Mouse (Mus musculus): ENCODE measurements around the gene Enc1. TPM values are rescaled to one million over a fixed set of nuclear protein-coding genes. Genes with fewer than 3 reads are reported as not detected.
A peak's percentile ranks its signal among the peaks of the same experiment; 100 is the strongest.

Enc1 gene
- polyA plus RNA-seq, 1 experiment from 2014 or later: 3.5 TPM

DNA sequence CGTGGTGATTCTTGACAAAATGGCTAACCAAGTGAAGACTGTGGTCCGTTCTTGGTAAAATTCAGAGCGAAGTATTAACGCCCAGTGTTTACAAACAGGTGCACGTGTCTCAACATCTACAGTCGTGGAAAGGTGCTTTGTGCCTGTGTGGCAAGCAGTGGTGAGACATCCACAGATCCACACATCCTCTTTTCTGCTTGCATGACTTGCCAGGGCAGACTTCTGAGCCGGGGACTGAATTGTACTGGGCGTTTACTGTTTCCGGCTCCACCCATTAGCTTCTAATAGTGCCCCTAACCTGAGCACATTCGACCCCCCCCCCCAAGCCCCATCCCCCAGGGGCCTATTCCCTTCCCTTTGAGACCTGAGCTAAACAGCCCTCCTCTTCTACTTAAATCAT, 34.6 kb downstream of the Enc1 start:
- Histone ChIP-seq H3K36me3 (ENCODE audit: control insufficient read depth, insufficient read depth, low read length) (no peaks in the 10 kb centered on the region), H3K9me3 (ENCODE audit: control insufficient read depth, low read length) (no peaks in the 10 kb centered on the region), H3K27ac (replicated peaks) (no peak overlapping the region), H3K4me2 (replicated peaks; ENCODE audit: low read depth) (no peak overlapping the region), H3K4me3 (ENCODE audit: low read depth, low read length) (no peak overlapping the region), H3K9ac (ENCODE audit: low read length) (no peak overlapping the region), H3K4me1 (replicated peaks; ENCODE audit: control insufficient read depth, insufficient read depth) (no peaks in the 10 kb centered on the region), H3K27me3 (ENCODE audit: control insufficient read depth, insufficient read depth, low read length) (no peaks in the 10 kb centered on the region)
- no peak for DNase-seq (ENCODE audit: low spot score)
- WGBS: 73% methylated on average over 10 of the region's 10 CpGs
- no peak for TF ChIP-seq CTCF (IDR thresholded peaks at IDR 0.05; ENCODE audit: low read depth)
- no peak for TF ChIP-seq EP300 (optimal IDR thresholded peaks at IDR 0.05)
- no peak for ATAC-seq (ENCODE audit: low FRiP score, low TSS enrichment)

DNA sequence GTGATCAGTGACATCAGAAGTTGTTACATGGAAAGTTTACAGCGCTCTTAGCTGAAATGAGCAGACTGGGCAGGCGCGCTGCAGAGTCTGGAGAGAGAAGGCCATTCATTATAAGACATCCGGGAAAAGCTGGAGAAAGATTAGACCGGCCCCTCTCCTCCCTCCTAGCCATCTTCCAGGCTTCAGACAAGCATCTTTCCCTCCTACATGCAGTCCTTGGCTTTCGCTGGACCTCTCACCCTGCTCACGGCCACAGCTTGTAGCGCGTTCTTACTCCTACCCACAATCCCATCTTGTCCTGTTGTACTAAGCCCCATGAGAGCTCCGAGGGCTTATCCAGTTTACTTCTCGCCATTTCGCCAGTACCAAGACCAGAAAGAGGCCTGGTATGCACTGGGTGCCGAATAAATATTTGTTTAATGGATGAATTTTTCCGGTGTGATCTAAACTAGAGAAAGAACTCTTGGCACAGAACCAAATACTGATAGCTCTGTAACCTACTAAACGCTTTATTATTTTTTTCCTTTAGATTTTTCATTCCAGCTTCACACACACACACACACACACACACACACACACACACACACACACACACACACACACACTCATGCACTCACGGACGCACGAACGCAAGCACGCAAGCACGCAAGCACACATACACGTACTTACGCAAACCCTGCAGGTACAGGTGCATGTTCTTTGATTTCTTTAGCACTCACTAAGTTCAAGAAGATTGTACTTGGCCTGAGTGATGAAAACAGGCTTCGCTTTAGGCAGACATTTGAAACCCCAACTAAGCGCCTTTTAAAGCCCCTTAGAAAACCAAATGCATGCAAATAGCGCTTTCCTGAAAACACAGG, 41.4 kb downstream of the Enc1 start:
- 17% methylated on average over 26 of the region's 26 CpGs for WGBS
- H3K27ac ChIP-seq (replicated peaks): peak overlapping the region; percentile 67; the same call in 1 of the 2 replicates
- ATAC-seq (ENCODE audit: low FRiP score, low TSS enrichment) (peak; percentile 77), DNase-seq (ENCODE audit: low spot score) (peak; percentile 49)
- no peak for TF ChIP-seq EP300 (optimal IDR thresholded peaks at IDR 0.05)
- peak overlapping the region; percentile 15; the same call in 1 of the 2 replicates for H3K4me3 ChIP-seq (ENCODE audit: low read depth, low read length)
- peak overlapping the region; percentile 55 for H3K4me2 ChIP-seq (replicated peaks; ENCODE audit: low read depth)
- H3K36me3 ChIP-seq (ENCODE audit: control insufficient read depth, insufficient read depth, low read length): no peaks in the 10 kb centered on the region
- no peaks in the 10 kb centered on the region for H3K4me1 ChIP-seq (replicated peaks; ENCODE audit: control insufficient read depth, insufficient read depth)
- H3K9me3 ChIP-seq (ENCODE audit: control insufficient read depth, low read length): no peaks in the 10 kb centered on the region
- H3K27me3 ChIP-seq (ENCODE audit: control insufficient read depth, insufficient read depth, low read length): no peaks in the 10 kb centered on the region
- no peak overlapping the region for H3K9ac ChIP-seq (ENCODE audit: low read length)

DNA sequence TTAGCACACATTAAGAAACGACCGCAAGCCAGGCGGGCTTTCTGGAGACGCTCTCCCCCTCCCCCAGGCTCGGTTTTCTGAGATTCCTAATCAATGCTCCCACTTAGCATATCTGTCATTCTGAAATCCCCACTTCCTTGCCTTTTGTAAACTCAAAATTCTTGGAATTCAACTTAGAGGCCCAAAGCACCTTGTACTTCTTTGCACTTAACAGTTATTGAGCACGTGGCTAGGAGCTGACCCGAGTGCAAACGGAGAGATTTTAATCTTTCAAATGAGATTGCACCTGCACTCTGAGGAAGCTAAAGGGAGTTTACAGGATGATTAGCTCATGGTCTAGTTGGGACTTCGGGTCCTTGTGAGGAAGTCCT, 42.0 kb downstream of the Enc1 start:
- 11% methylated on average over 9 of the region's 9 CpGs for WGBS
- H3K4me1 ChIP-seq (replicated peaks; ENCODE audit: control insufficient read depth, insufficient read depth): no peaks in the 10 kb centered on the region
- DNase-seq (ENCODE audit: low spot score) (no peak), ATAC-seq (ENCODE audit: low FRiP score, low TSS enrichment) (no peak)
- H3K36me3 ChIP-seq (ENCODE audit: control insufficient read depth, insufficient read depth, low read length): no peaks in the 10 kb centered on the region
- TF ChIP-seq EP300 (optimal IDR thresholded peaks at IDR 0.05) (no peak), CTCF (IDR thresholded peaks at IDR 0.05; ENCODE audit: low read depth) (no peak)
- H3K27ac ChIP-seq (replicated peaks): no peak overlapping the region
- H3K9me3 ChIP-seq (ENCODE audit: control insufficient read depth, low read length): no peaks in the 10 kb centered on the region
- H3K27me3 ChIP-seq (ENCODE audit: control insufficient read depth, insufficient read depth, low read length): no peaks in the 10 kb centered on the region
- H3K4me2 ChIP-seq (replicated peaks; ENCODE audit: low read depth): no peak overlapping the region
- no peak overlapping the region for H3K9ac ChIP-seq (ENCODE audit: low read length)
- H3K4me3 ChIP-seq (ENCODE audit: low read depth, low read length): no peak overlapping the region

DNA sequence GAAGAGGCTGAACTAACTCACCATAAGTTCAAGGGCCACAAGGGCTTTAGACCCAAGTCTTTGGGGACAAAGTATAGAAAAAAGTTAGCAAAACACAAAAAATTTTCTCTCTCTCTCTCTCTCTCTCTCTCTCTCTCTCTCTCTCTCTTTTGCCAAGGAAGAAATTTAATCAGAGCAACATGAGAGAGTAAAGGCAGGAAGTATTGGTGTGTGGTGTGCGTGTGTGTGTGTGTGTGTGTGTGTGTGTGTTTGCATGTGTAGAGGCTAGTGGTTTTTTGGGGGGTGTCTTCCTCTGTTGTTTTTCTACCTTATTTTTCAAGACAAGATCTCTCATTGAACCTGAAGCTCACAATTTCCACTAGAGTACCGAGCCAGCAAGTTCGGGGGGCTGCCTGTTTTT, 46.1 kb downstream of the Enc1 start:
- no peak for TF ChIP-seq CTCF (IDR thresholded peaks at IDR 0.05; ENCODE audit: low read depth)
- no peak for TF ChIP-seq EP300 (optimal IDR thresholded peaks at IDR 0.05)
- DNase-seq (ENCODE audit: low spot score) (no peak), ATAC-seq (ENCODE audit: low FRiP score, low TSS enrichment) (no peak)
- no peak overlapping the region for H3K4me2 ChIP-seq (replicated peaks; ENCODE audit: low read depth)
- no peaks in the 10 kb centered on the region for H3K9me3 ChIP-seq (ENCODE audit: control insufficient read depth, low read length)
- no peak overlapping the region for H3K27ac ChIP-seq (replicated peaks)
- no peak overlapping the region for H3K9ac ChIP-seq (ENCODE audit: low read length)
- no peaks in the 10 kb centered on the region for H3K4me1 ChIP-seq (replicated peaks; ENCODE audit: control insufficient read depth, insufficient read depth)
- WGBS: 91% methylated on average over 3 of the region's 3 CpGs
- H3K36me3 ChIP-seq (ENCODE audit: control insufficient read depth, insufficient read depth, low read length): no peaks in the 10 kb centered on the region
- H3K27me3 ChIP-seq (ENCODE audit: control insufficient read depth, insufficient read depth, low read length): no peaks in the 10 kb centered on the region
- H3K4me3 ChIP-seq (ENCODE audit: low read depth, low read length): no peak overlapping the region

DNA sequence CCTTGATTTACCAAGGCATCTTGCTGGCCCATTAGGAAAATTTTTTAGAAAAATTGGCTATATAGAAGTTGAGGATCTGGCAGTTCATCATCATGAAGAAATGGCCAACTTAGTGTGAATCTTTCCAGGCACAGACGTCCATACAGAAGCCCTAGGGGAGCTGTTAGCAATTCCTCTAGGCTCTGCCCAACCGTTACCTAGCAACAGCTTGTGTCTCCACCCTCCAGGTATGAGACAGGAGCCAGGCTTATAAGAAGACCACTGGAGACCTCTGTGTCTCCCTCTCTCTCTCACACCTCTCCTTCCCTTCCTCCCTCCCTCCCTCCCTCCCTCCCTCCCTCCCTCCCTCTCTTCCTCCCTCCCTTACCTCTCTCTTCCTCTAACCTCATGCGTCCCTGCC, 49.8 kb downstream of the Enc1 start:
- Histone ChIP-seq H3K4me1 (replicated peaks; ENCODE audit: control insufficient read depth, insufficient read depth) (no peaks in the 10 kb centered on the region), H3K4me3 (ENCODE audit: low read depth, low read length) (no peak overlapping the region), H3K27ac (replicated peaks) (no peak overlapping the region), H3K4me2 (replicated peaks; ENCODE audit: low read depth) (no peak overlapping the region), H3K9ac (ENCODE audit: low read length) (no peak overlapping the region), H3K9me3 (ENCODE audit: control insufficient read depth, low read length) (no peaks in the 10 kb centered on the region), H3K36me3 (ENCODE audit: control insufficient read depth, insufficient read depth, low read length) (no peaks in the 10 kb centered on the region), H3K27me3 (ENCODE audit: control insufficient read depth, insufficient read depth, low read length) (no peaks in the 10 kb centered on the region)
- DNase-seq (ENCODE audit: low spot score) (no peak), ATAC-seq (ENCODE audit: low FRiP score, low TSS enrichment) (no peak)
- TF ChIP-seq EP300 (optimal IDR thresholded peaks at IDR 0.05) (no peak), CTCF (IDR thresholded peaks at IDR 0.05; ENCODE audit: low read depth) (no peak)
- 27% methylated on average over 3 of the region's 3 CpGs for WGBS

DNA sequence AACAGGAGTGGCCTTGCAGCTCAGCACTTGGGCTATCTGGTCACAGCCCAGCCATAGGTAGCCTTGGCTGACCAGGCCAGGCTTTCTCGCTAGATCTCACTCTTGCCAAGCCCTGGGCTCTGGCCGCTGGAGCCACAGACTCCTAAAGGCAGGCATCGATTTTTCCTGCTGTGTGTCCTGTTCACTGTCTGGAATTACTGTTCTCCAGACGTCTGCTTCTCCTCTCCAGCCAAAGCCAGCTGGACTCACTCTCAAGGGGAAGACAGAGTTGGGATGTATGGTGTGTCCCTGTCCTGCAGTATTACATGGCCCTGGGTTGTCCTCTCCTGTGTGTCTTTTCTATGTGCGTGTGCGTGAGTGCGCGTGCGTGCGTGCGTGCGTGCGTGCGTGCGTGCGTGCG, 50.4 kb downstream of the Enc1 start:
- ATAC-seq (ENCODE audit: low FRiP score, low TSS enrichment): no peak
- H3K9me3 ChIP-seq (ENCODE audit: control insufficient read depth, low read length): no peaks in the 10 kb centered on the region
- no peaks in the 10 kb centered on the region for H3K36me3 ChIP-seq (ENCODE audit: control insufficient read depth, insufficient read depth, low read length)
- no peak overlapping the region for H3K4me3 ChIP-seq (ENCODE audit: low read depth, low read length)
- no peak overlapping the region for H3K4me2 ChIP-seq (replicated peaks; ENCODE audit: low read depth)
- no peaks in the 10 kb centered on the region for H3K4me1 ChIP-seq (replicated peaks; ENCODE audit: control insufficient read depth, insufficient read depth)
- TF ChIP-seq CTCF (IDR thresholded peaks at IDR 0.05; ENCODE audit: low read depth): no peak
- TF ChIP-seq EP300 (optimal IDR thresholded peaks at IDR 0.05): no peak
- 73% methylated on average over 17 of the region's 17 CpGs for WGBS
- no peak overlapping the region for H3K9ac ChIP-seq (ENCODE audit: low read length)
- DNase-seq (ENCODE audit: low spot score): no peak
- H3K27me3 ChIP-seq (ENCODE audit: control insufficient read depth, insufficient read depth, low read length): no peaks in the 10 kb centered on the region
- no peak overlapping the region for H3K27ac ChIP-seq (replicated peaks)

Measured in stomach, postnatal 0 days (tissue).